Mouse (Mus musculus) kidney, postnatal 10 days (tissue): Measurements from ENCODE around the gene Zfp93.
A peak's percentile ranks its signal among the peaks of the same experiment; 100 is the strongest.

Experiments used
- DNase-seq: peaks from one replicate; pipeline ENCODE4 v3.0.0; 2021; ENCODE audit warnings: mixed read lengths

Zfp93 gene

DNA sequence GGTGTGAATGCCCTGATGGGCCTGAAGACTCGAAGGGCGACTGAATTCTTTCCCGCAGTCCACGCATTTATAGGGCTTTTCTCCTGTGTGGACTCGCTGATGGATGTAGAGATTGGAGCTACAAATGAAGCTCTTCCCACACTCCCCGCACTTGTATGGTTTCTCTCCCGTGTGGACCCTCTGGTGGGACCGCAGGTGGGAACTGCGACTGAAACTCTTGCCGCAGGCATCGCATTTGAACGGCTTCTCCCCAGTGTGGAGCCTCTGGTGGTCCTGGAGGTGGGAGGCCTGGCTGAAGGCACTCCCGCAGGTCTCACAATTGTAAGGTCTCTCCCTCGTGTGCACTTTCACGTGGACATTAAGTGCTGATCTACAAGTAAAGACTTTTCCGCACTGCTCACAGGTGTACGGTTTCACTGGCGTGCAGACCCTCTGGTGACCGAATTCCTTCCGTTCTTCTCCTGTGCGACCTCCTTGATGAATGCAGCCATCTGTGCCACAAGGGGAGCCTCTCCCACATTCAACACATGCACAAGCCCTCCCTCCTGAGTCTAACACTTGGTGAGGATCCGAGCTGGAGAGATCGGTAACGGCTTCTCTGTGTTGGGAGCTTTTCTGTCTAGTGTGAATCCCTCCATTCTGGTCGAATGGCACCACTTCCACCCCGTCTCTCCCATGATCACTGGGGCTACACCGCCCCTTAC is 21.3 kb downstream of the Zfp93 start:
- DNase-seq, result no peak

DNA sequence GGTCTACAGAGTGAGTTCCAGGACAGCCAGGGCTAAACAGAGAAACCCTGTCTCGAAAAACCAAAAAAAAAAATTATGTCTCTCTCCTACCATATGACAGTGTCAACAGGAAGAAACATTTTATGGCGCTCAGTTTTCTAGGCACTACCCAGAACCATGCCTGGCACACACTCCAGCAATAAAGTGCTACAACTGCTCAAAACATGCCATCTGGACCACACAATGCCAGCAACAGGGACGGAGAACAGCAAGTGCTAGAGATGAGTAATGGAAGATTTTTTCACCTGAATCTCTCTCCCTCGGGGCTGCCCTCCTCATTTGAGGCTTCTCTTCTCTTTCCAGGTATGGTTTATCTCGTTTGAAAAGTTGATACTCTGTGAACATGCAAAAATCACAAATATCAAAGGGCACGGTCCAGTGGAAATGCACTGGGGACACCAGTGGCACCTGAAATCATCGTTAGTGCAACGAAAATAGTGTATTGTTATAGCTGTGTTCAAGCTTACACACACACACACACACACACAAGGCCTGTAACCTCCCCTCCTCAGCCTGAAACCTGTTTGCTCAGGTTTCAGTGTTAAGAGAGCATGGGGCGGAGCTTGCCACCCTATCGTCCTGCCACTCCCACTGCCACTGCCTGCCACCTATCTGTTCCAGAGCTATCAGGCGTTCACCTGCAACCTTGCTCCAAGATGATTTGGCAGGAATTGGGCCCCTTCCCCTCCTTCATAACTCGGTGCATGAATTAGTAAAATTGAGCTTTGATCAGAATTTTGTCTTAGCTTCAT is 23.0 kb downstream of the Zfp93 start:
- no peak for DNase-seq

DNA sequence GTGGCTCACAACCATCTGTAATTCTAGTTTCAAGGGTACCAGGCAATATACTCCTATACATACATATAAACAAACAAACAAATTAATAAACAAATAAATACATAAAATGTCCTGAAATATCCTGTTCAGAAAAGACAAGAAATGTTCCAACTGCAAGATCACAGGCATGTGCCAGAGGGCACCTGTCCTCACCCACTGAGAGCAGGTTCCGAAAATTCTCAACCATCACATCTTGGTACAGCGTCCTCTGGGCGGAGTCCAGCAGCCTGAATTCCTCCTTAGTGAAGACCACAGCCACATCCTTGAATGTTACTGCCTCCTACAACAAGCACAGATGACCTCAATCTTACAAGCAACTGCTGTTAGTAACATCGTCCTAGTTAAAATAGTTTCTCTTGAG is 24.5 kb downstream of the Zfp93 start:
- no peak for DNase-seq

- no peak for DNase-seq
Observed at GRCm38 (mm10) chr7:24295376-24295775, 25.2 kb downstream of the Zfp93 start.

- no peak for DNase-seq
Observed at GRCm38 (mm10) chr7:24296386-24296785, 26.2 kb downstream of the Zfp93 start.

- no peak for DNase-seq
Observed at GRCm38 (mm10) chr7:24297361-24298095, 27.3 kb downstream of the Zfp93 start.

GRCm38 (mm10) chr7:24298635-24298972 is 28.4 kb downstream of the Zfp93 start:
- DNase-seq, result no peak

DNA sequence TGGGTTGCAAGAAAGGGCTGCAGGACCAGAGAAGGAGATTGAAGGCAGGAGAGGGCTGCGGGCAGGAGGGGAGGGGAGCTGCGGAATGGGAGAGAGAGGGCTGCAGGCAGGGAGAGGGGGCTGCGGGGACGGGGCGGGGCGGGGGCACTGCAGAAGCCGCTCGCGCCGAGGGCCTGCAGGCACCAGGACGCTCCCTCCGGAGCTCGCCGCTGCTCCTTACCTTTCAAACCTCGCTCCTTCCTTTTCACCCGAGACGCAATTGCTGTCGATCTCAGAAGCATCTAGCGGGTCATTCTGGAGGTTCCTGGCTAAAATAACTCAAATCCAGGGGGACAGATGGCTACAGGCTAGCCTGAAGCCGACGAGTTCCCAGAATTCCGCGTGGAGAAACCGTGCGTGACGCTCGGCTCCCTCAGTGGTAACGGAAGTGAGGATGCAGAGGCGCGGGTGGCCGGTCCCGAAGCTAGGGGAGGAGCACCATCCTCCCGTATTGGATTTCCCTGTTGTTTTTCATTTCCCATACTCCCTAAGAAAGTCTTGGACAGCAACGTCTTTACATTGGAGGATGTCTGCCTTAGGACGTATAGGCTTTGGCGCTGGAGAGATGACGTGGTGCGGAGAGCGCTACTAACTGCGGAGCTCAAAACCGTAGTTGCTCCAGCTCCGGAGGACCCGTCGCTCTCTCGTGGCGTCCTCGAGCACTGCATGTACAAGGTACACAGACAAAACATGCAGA is 28.9 kb downstream of the Zfp93 start:
- DNase-seq, result peak; percentile 86

DNA sequence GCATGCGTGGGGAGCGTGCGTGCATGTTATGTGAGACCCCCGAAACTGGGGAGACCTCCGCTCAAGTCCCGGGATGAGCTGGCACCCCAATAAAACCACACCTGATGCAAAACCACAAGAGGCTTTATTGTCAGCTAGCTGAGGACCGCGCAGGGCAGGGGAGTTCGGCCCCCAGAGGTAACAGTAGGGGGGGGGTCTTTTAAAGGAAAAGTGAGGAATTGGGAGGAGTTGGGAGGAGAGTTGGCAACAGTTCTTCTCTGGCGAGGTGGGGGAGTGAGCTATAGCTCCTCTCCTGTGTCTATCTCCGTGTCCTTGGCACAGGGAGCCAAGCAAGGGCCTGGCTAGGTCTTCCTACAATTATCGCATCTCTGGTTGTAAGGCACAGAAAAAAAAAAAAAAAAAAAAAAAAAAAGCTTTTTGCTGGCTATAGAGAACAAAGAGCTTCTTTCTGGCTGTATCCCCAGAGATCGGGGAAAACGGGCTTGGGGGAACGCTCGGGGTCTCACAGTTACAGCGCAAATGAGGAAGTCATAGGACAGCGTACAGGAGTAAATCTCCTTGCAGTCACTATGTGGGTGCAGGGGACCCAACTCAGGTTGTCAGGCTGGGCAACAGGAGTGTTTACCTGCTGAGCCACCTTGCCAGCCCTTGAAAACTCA is 29.7 kb downstream of the Zfp93 start:
- peak; percentile 16 for DNase-seq

DNA sequence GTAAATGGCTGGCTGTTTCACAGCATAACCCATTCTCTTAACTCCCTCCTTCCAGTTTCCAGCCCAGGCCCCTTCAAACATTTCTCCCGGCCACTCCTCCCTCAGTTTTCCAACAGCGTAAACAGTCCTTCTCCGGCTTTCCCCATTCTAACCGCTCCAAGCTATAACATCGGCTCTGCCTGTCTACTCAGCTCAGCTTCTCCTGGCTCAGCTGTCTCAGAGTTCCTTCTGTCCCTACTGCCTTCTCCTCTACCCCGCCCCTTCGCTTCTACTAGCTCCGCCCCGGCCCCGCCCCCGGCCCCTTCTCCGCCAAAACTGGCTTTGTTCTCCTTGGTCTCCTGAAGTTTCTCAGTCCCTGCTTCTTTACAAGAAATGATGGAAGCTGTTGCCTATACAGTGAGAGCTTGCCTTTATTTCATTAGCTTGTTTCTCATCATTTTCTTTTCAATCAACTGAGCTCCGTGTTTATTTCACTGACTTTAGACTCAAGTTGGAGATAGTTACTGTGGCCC is 30.6 kb downstream of the Zfp93 start, which contains the start of gene Zfp61:
TSS of gene Zfp61 (minus strand) at position 462 of the 512 bp plus-strand sequence.
- DNase-seq, result peak; percentile 70

GRCm38 (mm10) chr7:24315726-24316566 is 45.7 kb downstream of the Zfp93 start:
- DNase-seq, result peak; percentile 35

- peak; percentile 96 for DNase-seq
Observed at GRCm38 (mm10) chr7:24316567-24317092, 46.4 kb downstream of the Zfp93 start, which contains the start of gene Zfp94. Gene Zfp94, minus strand, starts transcription at chr7:24316666.

GRCm38 (mm10) chr7:24318942-24319341 is 48.7 kb downstream of the Zfp93 start:
- DNase-seq, result no peak

DNA sequence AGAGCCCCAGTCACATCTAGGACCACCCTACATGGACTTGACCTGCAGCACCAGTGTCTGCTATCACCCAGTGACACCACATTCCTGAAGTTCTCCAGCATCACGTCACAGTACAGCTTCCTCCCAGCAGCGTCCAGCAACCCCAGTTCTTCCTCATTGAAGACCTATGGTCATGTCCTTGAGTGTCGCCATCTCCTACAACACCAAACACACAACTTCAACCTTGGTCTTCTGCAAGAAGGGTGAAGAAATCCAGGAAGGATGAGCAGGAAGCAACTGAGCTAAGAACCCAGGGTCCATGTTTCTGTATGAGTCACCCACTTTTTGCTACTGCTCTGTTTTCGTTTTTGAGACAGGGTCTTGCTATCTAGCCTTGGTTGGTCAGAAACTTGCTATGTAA is 52.4 kb downstream of the Zfp93 start:
- no peak for DNase-seq

- peak; percentile 30 for DNase-seq
Observed at GRCm38 (mm10) chr7:24325197-24325596, 55.0 kb downstream of the Zfp93 start.

- DNase-seq, result peak; percentile 33
Observed at GRCm38 (mm10) chr7:24325675-24326128, 55.5 kb downstream of the Zfp93 start.

DNA sequence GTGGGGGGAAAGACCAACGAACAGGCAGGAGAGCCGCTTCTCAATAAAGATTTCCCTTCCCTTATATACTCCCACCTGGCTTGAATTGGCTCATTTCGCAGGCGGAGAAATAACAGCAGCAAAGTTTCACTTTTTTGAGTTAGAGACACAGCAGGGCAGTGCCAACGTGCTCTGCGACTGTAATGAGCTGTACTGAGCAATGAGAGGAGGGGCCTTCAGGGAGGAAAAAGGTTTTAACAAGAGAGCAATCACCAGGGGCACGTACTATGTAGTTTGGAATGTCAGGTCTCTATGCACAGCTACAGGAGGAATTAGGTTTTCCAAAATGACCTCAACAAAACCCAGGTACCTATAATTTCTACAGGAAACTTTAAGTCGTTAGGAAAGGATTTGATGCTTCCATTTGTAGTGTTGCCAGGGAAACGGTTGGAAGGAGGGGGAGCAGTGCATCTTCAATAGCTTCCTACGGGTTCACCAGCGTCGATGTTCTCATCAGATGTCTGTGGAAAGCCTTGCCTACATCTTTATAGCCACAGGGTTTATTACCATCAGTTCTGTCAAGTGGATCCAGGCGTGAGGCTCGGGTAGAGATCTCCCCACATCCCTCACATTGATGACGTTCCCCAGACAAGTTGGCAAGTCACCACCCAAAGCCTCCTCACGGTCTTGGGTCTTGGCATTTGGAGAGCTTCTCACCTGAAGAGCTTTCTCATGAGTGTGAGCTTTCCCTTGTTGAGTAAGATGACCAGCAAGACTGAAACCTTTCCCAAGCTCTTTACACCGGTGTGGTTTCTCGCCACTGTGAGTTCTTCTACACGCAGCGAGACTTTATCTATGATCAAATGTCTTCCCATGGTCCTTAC is 56.3 kb downstream of the Zfp93 start:
- DNase-seq, result no peak
